Mouse (Mus musculus): ENCODE measurements around the gene Epha2. TPM values are rescaled to one million over a fixed set of nuclear protein-coding genes. Genes with fewer than 3 reads are reported as not detected.

Epha2 gene
- polyA plus RNA-seq, 1 experiment = 86.3 TPM

GRCm38 (mm10) chr4:141336196-141336595, 35.2 kb downstream of the Epha2 start:
- Histone ChIP-seq H3K27ac (ENCODE audit: insufficient read depth, low read depth, low read length) (no peak overlapping the region), H3K4me1 (ENCODE audit: control insufficient read depth, insufficient read depth, insufficient read length, low read length) (peaks cover 3% of the 10 kb centered on the region; the same call in 1 of the 2 replicates), H3K4me3 (ENCODE audit: low read depth, low read length) (no peak overlapping the region), H3K36me3 (ENCODE audit: control insufficient read depth, insufficient read depth, low read length) (no peaks in the 10 kb centered on the region), H3K27me3 (ENCODE audit: control insufficient read depth, insufficient read depth, low read length) (no peaks in the 10 kb centered on the region)
- no peak for TF ChIP-seq CTCF (IDR thresholded peaks at IDR 0.05; ENCODE audit: extremely low read depth, insufficient read length, insufficient replicate concordance, low read depth, low read length)
- TF ChIP-seq POLR2A (IDR thresholded peaks at IDR 0.05; ENCODE audit: low read depth, low read length) = no peak
- WGBS = 74% methylated on average over 6 of the region's 6 CpGs

GRCm38 (mm10) chr4:141337986-141338385, 36.9 kb downstream of the Epha2 start:
- Histone ChIP-seq H3K4me1 (ENCODE audit: control insufficient read depth, insufficient read depth, insufficient read length, low read length) (peaks cover 3% of the 10 kb centered on the region; the same call in 1 of the 2 replicates), H3K4me3 (ENCODE audit: low read depth, low read length) (no peak overlapping the region), H3K27me3 (ENCODE audit: control insufficient read depth, insufficient read depth, low read length) (no peaks in the 10 kb centered on the region), H3K27ac (ENCODE audit: insufficient read depth, low read depth, low read length) (no peak overlapping the region), H3K36me3 (ENCODE audit: control insufficient read depth, insufficient read depth, low read length) (no peaks in the 10 kb centered on the region)
- TF ChIP-seq POLR2A (IDR thresholded peaks at IDR 0.05; ENCODE audit: low read depth, low read length) (no peak), CTCF (IDR thresholded peaks at IDR 0.05; ENCODE audit: extremely low read depth, insufficient read length, insufficient replicate concordance, low read depth, low read length) (no peak)
- WGBS = 36% methylated on average over 6 of the region's 6 CpGs

- H3K4me3 ChIP-seq (ENCODE audit: low read depth, low read length) = no peak overlapping the region
- peaks cover 3% of the 10 kb centered on the region; the same call in 1 of the 2 replicates for H3K4me1 ChIP-seq (ENCODE audit: control insufficient read depth, insufficient read depth, insufficient read length, low read length)
- WGBS = 48% methylated on average over 1 of the region's 1 CpGs
- H3K27ac ChIP-seq (ENCODE audit: insufficient read depth, low read depth, low read length) = no peak overlapping the region
- no peaks in the 10 kb centered on the region for H3K36me3 ChIP-seq (ENCODE audit: control insufficient read depth, insufficient read depth, low read length)
- H3K27me3 ChIP-seq (ENCODE audit: control insufficient read depth, insufficient read depth, low read length) = no peaks in the 10 kb centered on the region
- TF ChIP-seq CTCF (IDR thresholded peaks at IDR 0.05; ENCODE audit: extremely low read depth, insufficient read length, insufficient replicate concordance, low read depth, low read length) (no peak), POLR2A (IDR thresholded peaks at IDR 0.05; ENCODE audit: low read depth, low read length) (no peak)
Measured at GRCm38 (mm10) chr4:141338853-141339252, 37.8 kb downstream of the Epha2 start.

GRCm38 (mm10) chr4:141341477-141341876, 40.4 kb downstream of the Epha2 start:
- Histone ChIP-seq H3K4me1 (ENCODE audit: control insufficient read depth, insufficient read depth, insufficient read length, low read length) (peaks cover 3% of the 10 kb centered on the region; the same call in 1 of the 2 replicates), H3K36me3 (ENCODE audit: control insufficient read depth, insufficient read depth, low read length) (no peaks in the 10 kb centered on the region), H3K27ac (ENCODE audit: insufficient read depth, low read depth, low read length) (no peak overlapping the region), H3K4me3 (ENCODE audit: low read depth, low read length) (no peak overlapping the region), H3K27me3 (ENCODE audit: control insufficient read depth, insufficient read depth, low read length) (no peaks in the 10 kb centered on the region)
- 79% methylated on average over 7 of the region's 7 CpGs for WGBS
- TF ChIP-seq POLR2A (IDR thresholded peaks at IDR 0.05; ENCODE audit: low read depth, low read length) = no peak
- TF ChIP-seq CTCF (IDR thresholded peaks at IDR 0.05; ENCODE audit: extremely low read depth, insufficient read length, insufficient replicate concordance, low read depth, low read length) = no peak

- WGBS = 78% methylated on average over 7 of the region's 7 CpGs
- H3K27me3 ChIP-seq (ENCODE audit: control insufficient read depth, insufficient read depth, low read length) = no peaks in the 10 kb centered on the region
- no peaks in the 10 kb centered on the region for H3K36me3 ChIP-seq (ENCODE audit: control insufficient read depth, insufficient read depth, low read length)
- H3K4me1 ChIP-seq (ENCODE audit: control insufficient read depth, insufficient read depth, insufficient read length, low read length) = peaks cover 6% of the 10 kb centered on the region; the same call in 1 of the 2 replicates
- no peak overlapping the region for H3K4me3 ChIP-seq (ENCODE audit: low read depth, low read length)
- TF ChIP-seq CTCF (IDR thresholded peaks at IDR 0.05; ENCODE audit: extremely low read depth, insufficient read length, insufficient replicate concordance, low read depth, low read length) = no peak
- no peak for TF ChIP-seq POLR2A (IDR thresholded peaks at IDR 0.05; ENCODE audit: low read depth, low read length)
- H3K27ac ChIP-seq (ENCODE audit: insufficient read depth, low read depth, low read length) = no peak overlapping the region
Measured at GRCm38 (mm10) chr4:141343515-141343914, 42.5 kb downstream of the Epha2 start.

GRCm38 (mm10) chr4:141345219-141345618, 44.2 kb downstream of the Epha2 start:
- H3K27ac ChIP-seq (ENCODE audit: insufficient read depth, low read depth, low read length) = no peak overlapping the region
- no peaks in the 10 kb centered on the region for H3K36me3 ChIP-seq (ENCODE audit: control insufficient read depth, insufficient read depth, low read length)
- H3K4me3 ChIP-seq (ENCODE audit: low read depth, low read length) = no peak overlapping the region
- no peaks in the 10 kb centered on the region for H3K27me3 ChIP-seq (ENCODE audit: control insufficient read depth, insufficient read depth, low read length)
- TF ChIP-seq CTCF (IDR thresholded peaks at IDR 0.05; ENCODE audit: extremely low read depth, insufficient read length, insufficient replicate concordance, low read depth, low read length) = no peak
- TF ChIP-seq POLR2A (IDR thresholded peaks at IDR 0.05; ENCODE audit: low read depth, low read length) = no peak
- 94% methylated on average over 12 of the region's 12 CpGs for WGBS
- peaks cover 3% of the 10 kb centered on the region; the same call in 1 of the 2 replicates for H3K4me1 ChIP-seq (ENCODE audit: control insufficient read depth, insufficient read depth, insufficient read length, low read length)

- no peak overlapping the region for H3K4me3 ChIP-seq (ENCODE audit: low read depth, low read length)
- H3K36me3 ChIP-seq (ENCODE audit: control insufficient read depth, insufficient read depth, low read length) = no peaks in the 10 kb centered on the region
- H3K27me3 ChIP-seq (ENCODE audit: control insufficient read depth, insufficient read depth, low read length) = no peaks in the 10 kb centered on the region
- peaks cover 3% of the 10 kb centered on the region; the same call in 1 of the 2 replicates for H3K4me1 ChIP-seq (ENCODE audit: control insufficient read depth, insufficient read depth, insufficient read length, low read length)
- no peak overlapping the region for H3K27ac ChIP-seq (ENCODE audit: insufficient read depth, low read depth, low read length)
- WGBS = 33% methylated on average over 8 of the region's 8 CpGs
- TF ChIP-seq CTCF (IDR thresholded peaks at IDR 0.05; ENCODE audit: extremely low read depth, insufficient read length, insufficient replicate concordance, low read depth, low read length) = no peak
- TF ChIP-seq POLR2A (IDR thresholded peaks at IDR 0.05; ENCODE audit: low read depth, low read length) = no peak
Measured at GRCm38 (mm10) chr4:141347365-141347797, 46.3 kb downstream of the Epha2 start.

Data from small intestine, adult 2 months (tissue).